Mouse (Mus musculus) cerebellum, adult 18-20 months (tissue): ENCODE measurements around the gene Gm8104.
"Not testable (repeated sequence)": the region's sequence is repeated elsewhere in the genome, so short reads cannot be mapped to it uniquely, and the experiment has no call there.

Experiments used
- DNase-seq, 2 experiments: peaks; one replicate each; pipeline ENCODE4 v3.0.0; 2021

The Gm8104 gene

DNA sequence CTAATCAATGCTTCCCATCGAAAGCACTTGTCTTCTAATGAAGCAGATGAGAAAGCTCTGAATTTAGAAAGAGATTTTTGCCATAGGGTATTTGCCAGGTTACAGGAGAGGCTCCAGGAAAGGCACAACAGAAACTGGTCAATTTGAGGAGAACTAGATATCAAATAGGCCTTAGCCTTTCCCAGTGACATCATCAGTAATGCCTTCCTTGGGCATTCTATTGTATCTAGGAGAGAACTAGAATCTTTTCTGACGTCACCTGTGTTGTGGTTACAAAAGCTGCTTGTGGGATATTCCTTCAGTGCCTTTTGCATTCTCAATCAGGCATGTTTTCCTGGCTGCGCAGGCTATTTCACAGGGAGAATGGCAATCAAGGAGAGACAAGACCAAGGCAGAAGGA is at the start of gene Gm8104:
Gene Gm8104, plus strand, starts transcription at position 301 of the 400 bp plus-strand sequence.
- not testable (repeated sequence) for DNase-seq

DNA sequence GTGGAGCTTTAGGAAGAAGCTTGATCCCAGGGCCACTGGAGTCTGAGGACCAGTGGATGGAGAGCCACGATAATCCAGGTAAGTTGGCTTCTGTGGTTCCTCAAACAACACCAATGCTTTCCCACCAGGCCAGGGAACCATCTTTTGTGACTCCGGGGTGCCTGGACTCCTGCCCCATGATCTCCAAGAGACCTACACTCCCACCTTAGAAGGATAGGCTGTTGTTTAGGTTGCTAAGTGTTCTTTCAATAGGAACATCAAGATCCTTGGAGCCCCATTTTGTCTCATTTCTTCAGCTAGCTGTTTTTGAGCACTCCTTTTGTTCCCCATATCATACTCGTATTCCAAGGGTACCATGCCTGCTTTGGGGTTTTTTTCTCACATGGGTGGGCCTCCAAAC is 42.3 kb upstream of the Gm8104 start:
- DNase-seq = not testable (repeated sequence)

DNA sequence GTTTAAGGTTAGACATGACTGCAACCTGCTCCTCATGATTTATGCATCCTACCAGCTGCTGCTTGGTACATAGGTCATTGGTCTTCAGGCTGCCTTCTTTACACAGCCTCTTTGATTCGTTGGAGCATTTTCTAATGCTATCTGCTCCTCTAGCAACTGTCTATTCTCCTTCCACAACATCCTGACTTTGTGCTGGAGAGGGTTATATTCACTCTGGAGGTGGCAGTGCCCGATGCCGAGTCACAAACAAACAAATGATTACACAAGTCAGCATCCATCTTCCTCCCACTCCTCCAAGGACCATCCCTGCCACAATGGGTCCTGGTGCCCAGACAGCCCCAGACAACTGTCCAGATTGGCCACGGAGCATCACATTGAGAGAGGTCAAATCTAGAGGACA is 40.2 kb upstream of the Gm8104 start:
- not testable (repeated sequence) for DNase-seq

DNA sequence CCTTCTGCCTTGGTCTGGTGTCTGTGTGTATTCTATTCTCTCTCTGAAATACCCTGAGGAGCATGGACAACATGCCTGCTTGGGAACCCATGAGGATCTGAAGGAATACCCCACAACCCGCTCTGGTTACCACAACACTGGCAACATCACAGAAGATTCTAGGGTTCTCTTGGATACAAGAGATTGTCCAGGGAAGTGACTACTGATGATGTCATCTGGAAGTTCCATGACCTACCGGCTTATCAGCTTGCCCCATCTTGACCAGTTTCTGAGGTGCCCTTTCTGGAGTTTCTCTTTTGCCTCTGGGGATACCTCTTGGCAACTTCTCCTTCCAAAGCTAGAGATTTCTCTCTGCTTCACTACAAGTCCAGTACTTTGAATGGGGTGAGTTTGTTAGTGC is 23.9 kb upstream of the Gm8104 start, which contains the start of gene Gm8094:
Gene Gm8094, minus strand, starts transcription at position 101 of the 400 bp plus-strand sequence.
- not testable (repeated sequence) for DNase-seq

DNA sequence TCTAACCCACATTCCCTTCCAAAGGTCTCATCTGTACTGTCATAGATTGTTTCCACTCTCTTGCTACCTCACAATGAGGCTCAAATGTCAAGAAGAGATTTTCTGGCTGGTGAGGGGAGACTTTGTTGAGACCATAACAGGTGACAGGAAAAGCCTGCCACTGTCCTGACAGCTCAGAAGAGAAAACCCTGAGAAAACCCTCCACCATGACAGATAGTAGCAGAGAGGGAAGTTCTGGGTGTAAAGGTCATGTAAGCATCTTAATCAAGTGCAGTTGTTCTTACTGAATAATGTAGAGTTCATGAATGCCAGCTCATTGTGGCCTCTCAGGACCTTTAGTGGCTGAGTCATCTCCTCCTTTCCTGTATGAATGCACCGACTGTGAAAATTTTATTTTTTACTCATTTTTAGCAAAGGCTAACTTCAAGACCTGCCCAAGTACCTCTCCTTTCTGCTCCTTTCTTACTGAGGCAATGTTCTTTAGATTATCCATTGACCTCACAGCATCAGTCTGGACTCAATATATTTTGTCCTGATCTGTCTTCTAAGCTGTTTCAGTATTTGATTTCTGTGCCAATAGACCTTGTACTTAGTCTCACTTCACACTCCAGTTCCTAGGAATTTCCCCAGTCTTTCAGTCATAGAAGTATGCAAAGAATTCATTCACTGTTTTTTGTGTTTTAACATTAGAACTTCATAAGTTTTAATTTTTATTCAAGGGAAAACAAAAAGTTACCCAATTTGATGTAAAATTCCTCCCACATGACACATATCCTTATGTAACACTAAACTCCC is 15.3 kb upstream of the Gm8104 start:
- DNase-seq = not testable (repeated sequence)

DNA sequence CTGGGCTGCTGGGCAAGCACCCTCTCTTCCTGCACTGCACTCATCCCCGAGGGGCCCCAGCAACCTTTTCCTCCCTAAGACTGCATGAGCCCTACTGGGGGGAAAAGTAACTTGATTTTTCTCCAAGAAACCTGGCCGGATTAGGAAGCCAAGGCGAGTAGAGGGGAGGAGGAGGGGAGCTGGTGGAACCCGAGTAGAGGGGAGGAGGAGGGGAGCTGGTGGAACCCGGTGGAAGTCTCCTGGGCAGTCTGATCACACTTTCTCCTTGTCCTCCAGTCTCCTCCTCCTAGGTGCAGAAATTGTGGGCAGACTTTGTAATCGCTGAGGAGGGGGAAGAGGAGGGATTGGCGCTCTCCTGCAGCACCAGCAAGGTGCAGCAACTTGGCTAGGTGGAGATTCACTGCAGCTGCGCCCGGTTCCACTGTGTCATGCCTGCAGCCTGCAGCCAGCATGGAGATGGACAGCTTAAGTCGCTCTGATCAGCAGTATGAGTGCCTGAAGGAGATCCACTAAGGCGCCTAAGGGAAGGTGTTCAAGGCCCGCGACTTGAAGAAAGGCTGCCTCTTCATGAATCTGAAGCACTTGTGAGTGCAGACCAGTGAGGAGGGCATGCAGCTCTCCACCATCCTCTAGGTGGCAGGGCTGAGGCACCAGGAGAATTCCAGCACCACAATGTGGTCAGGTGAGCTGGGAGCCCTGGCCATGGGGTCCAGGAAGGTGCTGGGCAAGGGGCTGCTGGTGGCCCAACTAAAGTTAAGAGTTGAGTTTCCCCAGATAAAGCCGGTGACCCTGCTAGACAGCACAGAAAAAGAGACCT is 11.1 kb upstream of the Gm8104 start:
- DNase-seq = not testable (repeated sequence)

DNA sequence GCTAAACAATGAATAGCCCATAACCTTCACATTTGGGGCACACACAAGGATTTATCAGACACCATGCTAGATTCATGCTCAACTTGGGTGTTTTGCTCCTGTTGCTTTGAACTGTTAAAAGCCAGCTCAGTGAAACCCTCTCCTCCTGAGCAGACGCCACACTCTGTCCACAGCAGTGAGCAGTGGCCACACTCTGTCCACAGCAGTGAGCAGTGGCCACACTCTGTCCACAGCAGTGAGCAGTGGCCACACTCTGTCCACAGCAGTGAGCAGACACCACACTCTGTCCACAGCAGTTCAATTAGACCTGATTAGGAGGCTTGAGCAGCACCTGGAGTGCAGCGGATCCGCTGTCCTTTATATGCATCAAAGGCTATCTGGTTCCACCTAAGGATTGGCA is 19.3 kb downstream of the Gm8104 start:
- DNase-seq = not testable (repeated sequence)

DNA sequence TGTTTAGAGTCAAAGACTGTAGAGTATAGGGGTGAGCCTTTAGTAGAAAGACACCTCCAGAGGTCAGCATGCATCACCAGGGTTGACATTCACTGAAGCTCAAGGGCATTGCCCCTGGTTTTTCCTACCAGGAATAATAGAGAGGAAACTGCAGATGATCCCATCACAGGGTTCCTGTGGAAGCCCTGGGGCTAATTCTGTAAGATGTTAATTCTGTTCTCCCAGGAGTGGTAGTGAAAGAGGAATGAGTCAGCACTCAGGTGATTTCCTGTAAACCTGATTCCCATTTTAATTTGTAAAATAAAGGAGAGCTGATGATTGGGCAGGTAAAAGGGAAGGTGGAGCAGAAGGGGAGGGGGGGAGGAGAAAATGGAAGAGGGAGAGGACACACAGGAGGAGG is 25.9 kb downstream of the Gm8104 start:
- not testable (repeated sequence) for DNase-seq
